Mouse (Mus musculus): ENCODE measurements at regions not wholly inside any gene's neighbourhood (a gene's known extent, or its start where the extent isn't known, plus 50 kb on each side); places are given as distances from the start of the nearest gene placed in this dataset.

DNA sequence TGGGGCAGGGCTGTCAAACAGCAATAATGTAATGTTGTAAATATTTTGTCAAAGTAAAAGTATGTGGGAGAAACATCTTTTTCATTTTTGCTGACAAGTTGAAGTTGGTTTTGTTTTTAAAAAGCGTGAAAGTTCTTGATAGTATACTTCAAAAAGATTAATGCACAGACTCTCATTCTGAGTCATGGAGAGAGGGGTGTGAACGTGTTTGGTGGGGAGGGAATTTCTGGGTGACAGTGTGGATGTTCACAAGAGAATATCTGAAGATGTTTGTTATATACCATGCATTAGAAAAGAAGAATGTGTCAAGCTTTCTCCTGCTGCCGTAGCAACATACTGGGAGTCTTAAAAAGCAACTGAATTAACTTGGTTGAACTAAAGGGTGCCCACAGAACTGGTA is 57.0 kb downstream of the Rps29 start:
- DNase-seq: no peak

DNA sequence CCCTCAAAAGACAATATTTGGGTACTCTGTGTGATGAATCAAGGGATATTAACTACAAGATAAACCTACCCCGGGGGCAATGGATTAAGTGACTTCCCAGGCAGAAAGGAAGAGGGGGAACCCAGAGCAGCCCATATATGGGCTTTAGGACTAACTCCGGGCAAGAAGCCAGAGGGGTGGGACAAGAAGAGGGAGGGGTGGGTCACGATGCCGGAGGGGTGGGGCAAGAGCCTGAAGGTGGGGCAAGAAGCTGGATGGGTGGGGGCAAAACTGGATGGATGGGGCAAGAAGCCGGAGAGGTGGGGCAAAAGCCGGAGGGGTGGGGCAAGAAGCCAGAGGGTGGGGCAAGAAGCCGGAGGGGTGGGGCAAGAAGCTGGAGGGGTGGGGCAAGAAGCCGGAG is 64.1 kb downstream of the Rps29 start:
- no peak for DNase-seq

DNA sequence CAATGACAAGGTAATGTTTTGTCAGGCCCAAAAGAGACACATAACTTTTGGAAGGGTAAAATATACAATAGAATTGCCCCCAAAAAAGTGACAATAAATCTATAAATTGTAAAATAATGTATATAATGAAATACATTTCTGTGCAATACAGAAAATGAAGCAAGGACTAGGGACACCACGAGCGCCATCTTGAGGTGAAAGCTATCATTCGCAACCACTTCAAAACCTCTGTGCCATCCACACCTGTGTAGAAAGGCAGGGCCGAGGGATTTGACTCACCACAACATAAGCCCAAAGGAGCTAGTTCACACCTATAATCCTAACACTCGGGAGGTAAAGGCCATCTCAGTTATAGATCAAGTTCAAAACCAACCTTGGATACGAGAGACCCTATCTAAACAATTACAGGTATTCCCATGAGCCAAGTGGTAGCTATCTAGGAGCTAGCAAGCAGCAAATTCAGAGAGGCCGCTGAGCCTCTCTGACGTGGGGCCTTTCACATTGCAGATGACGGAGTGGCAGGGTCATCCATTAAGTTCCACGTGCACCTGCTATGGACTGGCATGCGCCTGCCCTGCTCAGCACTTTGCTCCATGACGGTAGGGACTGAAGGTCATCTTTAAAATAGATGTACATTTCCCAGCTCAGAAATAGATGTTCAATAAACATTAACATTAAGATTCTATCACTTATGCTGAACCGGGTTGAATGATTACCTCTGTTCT is 65.8 kb downstream of the Rps29 start:
- DNase-seq: no peak

DNA sequence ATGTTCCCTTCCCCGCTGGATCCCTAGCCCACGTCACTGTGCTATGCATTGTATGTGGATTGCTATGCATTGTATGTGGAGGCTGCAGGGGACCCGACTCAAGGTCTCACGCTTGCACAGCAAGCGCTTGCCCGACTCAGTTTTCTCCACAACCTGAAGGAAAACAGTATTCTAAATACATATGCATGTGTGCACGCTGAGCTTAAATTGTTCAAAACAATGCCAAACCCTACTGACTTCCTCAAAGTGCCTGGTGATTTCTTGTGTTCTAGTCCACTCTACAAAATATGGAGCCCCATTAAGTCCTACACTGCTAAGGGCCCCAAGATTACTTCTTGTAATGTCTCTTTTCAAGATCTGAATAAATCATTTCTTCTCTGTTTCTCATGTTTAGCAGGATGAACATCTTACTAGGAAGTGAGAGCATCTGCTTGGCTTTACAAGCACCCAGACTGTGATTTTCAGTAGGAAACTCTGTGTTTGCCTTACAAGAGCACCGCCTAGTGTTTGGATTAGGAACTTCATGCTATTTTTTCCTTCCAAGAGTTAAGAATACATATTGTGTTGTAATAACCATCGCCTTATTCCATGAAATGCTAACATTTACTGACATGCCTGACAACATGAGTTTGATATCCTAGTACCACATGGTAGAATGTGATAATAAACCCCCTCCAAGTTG is 70.9 kb downstream of the Rps29 start:
- no peak for DNase-seq

DNA sequence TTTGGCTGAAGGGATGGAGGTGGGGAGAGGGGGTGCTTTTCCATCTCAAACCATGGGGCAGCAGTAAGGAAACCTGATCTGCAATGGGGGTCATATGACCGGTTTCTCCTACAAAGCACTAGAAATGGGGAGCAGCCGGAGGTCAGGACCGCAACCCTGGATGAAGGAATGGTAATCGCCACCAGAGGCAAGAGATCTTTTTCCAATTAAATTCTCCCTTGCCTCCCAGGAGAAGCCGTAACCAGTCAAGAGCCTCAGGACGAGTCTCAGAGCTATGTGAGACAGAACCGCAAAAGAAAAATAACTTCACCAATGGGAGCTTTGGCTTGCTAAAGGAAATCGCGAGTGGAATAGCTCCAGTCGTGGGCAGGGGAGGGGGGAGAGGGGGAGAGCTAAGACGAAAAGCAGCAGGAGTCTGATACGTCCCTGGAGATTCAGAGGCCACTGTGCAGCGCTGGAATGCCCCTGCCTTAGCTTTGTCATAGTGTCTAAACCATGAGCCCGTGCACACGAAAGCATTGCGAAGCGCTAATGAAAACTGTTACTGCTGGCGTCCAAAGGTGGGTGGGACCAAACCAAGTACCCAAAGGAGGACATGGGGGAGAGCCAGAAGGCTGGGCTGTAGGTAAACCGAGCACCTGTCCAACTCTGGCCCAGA is 73.3 kb downstream of the Rps29 start:
- no peak for DNase-seq

DNA sequence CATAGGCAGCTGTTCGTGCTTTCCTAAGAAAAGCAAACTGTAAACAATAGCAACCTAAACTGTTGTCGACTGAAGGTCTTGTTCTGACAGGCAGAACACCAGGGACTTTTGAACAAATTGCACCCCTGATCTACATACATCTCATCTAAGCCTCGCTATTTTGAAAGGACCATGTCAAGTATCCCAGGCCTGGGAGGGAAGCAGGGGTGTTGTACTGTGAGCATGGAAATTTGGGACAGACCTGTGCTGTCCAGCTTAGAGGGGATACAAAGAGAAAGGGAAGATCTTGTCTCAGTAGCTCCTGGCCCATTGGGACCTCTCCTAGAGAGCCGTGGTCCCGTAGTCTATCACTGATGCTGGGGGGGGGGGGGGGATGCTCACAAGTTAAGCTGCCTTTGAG is 74.3 kb downstream of the Rps29 start:
- no peak for DNase-seq

DNA sequence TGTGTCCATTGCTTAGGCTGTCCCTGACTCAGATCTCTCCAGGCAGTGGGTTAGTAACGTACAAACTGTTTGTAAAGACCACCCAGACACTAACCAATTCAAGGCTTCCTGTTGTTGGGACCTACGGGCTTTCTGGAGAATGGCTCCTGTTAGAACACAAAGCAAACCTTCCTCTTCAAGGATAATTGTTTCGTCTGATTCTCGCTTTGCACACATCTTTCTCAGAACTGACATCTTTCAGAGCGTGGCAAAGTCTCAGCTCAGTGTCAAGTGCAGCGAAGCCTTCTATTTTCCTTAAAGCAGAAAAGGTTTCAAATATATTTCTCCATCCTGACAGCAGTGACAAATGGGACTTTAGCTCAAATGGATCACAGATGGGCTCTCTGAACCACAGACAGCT is 76.9 kb downstream of the Rps29 start:
- no peak for DNase-seq

DNA sequence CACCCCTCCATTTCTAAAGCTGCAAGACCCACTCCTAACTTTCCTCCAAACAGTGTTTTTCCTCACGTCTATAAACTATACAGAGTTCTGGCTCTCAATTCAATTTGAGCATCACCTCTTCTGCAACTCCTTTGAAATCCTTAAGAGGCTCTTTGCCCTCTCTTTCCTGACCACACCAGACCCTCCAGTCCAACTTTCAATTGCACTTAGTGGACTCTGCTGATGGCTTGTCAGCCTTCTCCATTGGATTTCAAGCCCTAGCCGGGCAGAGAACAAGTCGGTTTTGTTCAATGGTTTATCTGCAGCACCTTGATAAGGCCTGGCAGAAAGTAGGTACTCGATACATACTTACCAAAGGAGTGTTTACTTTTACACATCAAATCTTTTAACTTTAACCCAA is 119.4 kb downstream of the Rps29 start:
- no peak for DNase-seq

DNA sequence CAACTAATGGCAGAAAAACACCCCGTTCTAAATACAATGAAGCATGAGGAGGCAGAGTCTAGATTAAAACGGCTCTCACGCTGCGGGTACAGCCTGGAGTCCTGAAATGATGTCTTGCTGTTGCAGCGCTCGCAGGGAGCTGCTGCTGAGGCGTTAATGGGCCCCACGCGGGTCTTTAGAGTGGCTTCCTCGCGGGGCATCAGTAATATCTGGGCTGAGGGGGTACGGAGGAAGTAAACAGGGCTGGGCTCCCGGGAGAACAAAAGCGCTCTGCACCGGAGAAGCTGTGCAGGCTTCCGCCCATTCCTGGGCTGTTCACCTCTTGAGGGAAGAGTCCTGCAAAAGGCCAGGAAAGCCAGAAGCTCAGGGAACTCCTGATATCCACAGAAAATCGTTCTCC is 135.4 kb downstream of the Rps29 start:
- DNase-seq: no peak

DNA sequence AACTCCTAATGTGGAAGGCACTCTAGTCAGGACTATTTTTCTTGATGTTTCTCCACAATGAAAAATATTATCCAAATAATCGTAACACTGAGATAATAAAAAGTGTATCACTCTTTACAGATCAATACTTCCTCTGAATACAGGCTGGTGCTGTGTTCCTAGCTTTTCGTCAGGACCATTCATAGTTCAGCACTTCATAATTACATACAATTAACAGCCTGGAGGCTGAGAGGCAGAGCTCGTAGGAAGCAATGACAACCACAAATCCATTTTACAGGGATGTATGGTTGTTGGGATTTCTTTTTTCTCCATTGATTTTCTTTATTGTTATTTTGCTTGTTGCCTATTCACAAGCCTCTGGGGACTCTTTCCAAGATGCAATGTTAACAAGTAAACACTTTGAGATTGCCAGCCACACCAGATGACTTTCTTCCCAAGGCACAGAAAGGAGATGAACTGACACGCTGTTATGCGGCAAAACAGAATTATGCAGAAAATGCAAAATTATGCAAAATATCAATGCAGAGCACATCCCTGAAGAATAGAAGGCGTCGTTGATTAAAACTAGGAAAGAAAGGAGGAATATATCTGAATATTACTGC is 142.2 kb downstream of the Rps29 start:
- no peak for DNase-seq

DNA sequence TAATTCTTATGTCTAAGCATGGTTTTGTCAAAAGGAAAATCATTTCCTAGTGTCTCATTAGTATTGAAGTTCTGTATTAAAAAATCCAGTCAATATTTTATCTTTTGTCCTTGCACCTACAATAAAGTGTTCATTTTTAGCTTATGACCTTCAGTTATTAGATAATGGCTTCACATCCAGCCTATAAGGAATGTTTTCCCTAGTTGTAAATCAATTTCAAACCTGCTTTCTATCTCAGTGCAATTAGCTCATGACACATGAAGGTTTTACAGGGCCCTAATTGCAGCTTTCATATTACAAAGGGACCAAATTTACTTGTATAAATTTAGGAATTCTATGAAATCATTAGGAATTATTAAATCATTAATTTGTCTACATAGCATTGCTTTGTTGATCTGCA is 153.8 kb downstream of the Rps29 start:
- no peak for DNase-seq

DNA sequence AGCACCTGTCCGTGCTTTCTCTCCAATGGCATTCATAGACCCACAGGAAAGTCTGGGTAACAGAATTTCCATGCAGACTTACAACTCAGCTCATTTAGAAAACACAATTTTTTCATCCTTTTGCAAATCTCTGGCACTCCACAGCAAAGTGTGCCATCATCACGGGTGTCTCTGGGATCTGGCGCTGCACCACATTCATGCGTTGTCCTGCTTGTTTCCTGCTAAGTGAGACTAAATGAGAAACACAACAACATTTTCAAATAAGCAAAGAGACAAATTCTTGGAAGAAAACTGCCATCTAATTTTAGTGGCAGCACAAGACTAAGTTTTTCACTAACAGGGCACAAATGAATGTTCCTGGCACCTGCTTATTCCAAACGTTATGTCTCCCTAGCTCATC is 156.9 kb downstream of the Rps29 start:
- DNase-seq: no peak

DNA sequence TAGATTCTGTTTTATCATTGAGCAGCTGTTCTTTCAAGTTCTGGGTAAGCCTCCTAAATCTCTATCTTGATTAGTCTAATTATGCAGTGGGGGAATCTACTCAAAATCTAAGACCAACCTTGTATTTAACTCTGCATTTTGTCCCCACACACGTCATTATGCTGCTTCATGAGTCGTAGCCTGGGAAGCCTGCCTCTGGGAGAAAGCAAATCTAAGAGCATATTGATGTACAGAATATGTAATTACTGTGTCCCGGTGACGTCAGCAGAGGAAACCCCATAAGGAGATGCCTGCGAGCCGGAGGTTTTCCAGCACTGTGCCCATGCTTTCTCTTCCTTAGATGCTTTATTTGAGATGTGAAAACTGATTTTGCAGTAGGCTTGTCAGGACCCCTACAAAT is 161.7 kb downstream of the Rps29 start:
- DNase-seq: no peak

DNA sequence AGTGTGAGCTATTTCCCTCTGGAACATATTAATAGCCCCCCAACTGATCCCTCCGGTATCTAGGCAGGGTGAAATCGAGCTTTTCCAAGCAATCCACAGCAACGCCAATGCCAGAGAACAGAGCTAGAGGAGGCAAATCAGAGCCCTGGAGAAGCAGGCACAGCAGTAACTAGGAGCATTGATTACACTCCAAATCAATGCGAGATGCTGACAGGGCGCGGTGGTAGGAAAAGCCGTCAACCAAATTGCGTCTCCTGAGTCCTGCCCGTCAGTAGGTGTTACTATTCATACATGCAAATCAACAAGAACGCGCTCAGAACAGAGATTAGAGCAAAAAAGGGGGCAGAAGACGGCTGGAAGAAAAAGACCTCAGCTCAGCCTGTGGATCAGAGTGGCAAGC is 162.2 kb downstream of the Rps29 start:
- no peak for DNase-seq

DNA sequence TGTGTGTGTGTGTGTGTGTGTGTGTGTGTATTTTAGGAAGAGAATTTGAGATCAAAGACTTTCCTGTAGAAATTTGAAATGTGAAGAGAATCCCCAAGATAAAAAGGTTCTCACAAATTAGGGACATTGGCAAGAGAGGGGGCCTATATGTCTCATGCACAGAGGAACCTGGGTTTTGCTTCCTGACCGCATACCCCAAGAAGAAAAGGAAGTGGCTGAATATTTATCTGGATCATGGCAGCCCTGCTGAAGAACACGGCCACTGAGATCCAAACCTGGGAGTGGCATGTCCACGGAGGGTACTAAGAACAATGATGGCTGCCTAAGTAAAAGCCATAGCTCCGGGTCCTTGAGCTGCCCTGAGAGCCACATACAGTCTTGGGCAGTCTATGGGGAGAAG is 178.3 kb downstream of the Rps29 start:
- DNase-seq: no peak

DNA sequence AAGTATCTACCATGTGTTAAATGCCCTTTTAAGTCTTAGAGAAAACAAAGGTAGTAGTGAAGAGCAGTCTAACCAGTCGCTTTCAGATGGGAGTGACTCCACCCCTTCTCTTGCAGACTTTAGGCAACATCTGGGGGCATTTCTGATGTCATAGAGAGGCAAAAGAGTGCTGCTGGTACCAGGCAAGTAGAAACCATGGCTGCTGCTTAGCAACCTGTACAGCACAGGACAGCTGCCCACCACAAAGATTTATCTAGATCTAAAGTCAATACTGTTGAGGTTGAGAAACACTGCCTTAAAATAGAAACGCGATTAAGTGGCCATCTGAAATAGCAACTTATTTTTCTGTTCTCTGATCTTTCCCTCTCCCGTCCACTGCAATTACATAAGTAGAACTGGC is 178.8 kb downstream of the Rps29 start:
- no peak for DNase-seq

DNA sequence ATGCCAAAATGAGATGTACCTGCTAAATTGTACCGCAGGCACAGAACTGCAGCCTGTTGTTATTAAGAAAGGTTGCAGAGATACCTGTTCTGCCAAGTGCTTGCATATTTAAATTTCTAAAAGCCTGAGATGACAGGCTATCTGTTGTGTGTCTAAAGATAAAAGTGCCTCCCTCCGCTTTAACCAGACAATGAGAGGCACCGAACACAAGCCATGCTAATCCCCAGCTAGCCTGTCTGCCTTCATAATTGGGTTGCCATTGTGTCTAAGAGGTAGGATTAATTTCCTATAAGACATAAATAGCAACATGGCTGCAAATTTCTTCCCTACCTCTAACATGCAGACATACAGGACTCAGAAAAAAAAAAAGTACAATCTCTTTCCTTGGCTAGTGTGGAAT is 179.8 kb downstream of the Rps29 start:
- DNase-seq: no peak

DNA sequence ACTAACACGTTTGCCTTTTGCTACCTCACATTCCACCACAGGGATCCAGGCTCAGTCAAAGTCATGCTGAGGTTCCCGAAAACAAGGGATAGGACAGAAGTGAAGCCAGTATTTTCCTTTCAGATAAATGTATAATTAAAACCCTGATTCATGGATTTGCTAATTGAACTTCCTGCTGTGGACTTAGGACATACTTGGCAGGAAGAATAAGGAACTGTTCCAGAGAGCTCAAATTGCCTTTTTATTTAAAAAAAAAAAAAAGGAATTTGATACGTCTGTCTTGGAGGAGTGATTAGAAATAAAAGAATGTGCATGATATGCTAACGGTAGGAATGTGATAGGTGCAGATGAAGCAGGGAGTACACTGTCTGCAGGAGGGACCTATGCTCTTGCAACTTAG is 181.7 kb downstream of the Rps29 start:
- DNase-seq: no peak

DNA sequence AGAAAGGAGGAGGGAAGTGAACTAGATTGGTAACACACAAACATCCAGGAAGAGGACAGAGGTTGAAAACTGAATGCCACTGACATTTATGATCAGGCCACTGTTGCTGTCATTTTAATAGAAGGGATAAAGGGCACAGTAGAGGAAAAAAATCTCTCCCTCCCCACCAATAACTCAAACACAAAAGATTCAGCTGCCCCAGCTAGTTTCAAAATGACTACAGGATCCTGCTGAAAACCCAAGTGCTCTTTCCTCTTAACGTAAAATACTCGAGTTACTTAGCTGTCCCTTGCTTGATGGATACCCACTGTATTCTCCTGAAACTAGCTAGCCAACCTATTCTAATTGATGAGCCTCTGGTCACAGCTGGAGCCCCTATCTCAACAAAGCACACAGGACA is 211.7 kb downstream of the Rps29 start:
- no peak for DNase-seq

DNA sequence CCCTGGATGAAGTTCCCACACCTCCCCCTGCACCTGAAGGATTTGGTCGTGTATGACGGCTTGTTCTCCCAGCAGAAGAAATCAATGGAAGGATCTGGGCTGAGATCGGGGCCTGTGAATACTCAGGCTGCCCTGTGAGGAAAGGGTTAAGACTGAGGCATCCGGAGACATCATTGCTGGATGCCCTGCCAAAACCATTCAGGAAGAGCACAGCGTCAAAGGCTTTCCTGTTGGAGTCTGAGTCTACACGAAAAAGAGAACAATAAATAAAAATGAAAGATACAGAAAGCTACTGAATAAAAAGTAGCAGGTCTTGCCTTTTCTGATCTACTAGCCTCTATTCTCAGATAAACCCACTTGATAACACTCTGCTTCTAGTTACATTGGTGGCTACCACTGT is 248.4 kb downstream of the Rps29 start:
- DNase-seq: no peak

DNA sequence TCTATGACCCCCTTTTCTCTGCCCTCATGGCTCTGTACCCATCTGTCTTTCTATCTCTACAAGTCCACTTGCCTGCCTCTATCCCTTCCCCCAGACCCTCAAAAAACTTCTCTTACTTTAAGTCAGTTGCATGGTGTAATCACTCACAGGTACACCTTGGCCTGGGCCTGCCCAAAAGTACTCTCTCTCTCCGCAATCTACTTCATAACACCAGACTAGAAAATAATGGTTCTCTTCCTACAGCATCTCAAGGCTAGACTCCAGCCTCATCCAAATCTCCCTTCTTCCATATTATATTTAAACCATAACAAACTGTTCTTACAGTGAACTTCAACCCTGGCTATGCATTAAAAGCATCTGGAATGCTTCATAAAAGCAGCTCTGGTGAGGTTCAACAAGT is 254.2 kb downstream of the Rps29 start:
- no peak for DNase-seq

DNA sequence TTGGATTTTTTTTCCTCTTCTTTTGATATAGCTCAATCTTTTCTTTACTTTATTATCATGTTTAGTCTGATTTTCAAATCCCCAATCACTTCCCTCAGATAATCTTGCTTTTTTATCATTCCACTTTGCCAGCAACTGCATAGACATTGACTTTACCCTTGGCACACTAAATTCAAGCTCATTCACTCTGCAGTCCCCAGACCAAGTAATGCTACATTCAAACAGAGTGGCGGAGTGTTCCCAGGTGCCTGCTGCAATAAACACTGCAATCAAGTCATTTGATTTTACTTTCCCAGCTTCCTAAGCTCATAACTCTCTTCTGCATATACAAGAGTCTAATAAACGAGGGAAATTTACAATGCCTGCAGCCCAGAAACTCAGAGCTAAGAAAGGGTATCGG is 269.8 kb downstream of the Rps29 start:
- DNase-seq: no peak

DNA sequence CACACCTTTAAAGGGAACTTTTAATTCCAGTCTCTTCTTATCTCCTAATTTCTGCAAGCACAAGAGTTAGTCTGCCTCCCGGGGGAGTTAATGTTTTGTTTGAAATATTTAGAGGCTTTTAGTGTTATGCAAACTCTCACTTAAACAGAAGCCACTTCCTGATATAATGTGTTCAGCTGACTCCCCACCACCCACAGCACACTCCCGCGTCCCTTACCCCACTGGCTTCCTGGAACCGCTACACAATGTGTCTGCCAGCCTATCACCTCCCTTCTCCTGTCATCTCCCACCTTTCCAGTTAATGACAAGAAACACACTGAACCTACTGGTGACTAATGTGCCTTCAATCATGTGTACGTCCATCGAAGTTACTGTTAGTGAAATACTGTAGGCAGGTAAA is 276.5 kb downstream of the Rps29 start:
- no peak for DNase-seq

DNA sequence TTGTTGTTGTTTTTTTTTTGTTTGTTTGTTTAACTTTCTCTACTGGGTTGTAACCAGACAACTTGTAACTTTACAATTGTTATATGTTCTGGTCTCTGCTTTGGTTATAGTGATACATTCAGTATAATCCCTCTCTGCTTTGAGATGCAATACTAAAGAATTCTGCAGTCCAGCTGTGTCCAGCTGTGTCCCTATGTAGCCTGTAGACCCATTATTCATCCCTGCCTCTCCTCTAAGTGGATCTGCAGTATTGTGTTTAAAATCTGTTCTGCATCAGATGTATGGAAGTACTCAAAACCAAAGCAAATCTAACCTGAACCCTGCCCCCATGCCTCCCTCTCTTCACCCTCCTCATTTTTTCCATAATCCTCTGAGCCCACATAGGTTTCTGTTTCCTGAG is 279.6 kb downstream of the Rps29 start:
- DNase-seq: no peak
